Mouse (Mus musculus): ENCODE measurements around the gene H2afj.
"Not testable (repeated sequence)": the region's sequence is repeated elsewhere in the genome, so short reads cannot be mapped to it uniquely, and the experiment has no call there.

H2afj gene

GRCm38 (mm10) chr6:136808014-136808417, at the start of gene H2afj:
Gene H2afj, plus strand, starts transcription at chr6:136808244.
- DNase-seq (ENCODE audit: low read depth): peak; percentile 98

- DNase-seq (ENCODE audit: low read depth): no peak
These were observed 44.1 kb upstream of the H2afj start for GRCm38 (mm10) chr6:136763912-136764311.

- no peak for DNase-seq (ENCODE audit: low read depth)
These were observed 38.9 kb upstream of the H2afj start for GRCm38 (mm10) chr6:136769143-136769542.

- DNase-seq (ENCODE audit: low read depth): no peak
These were observed 38.2 kb upstream of the H2afj start for GRCm38 (mm10) chr6:136769859-136770258.

GRCm38 (mm10) chr6:136776392-136776791, 31.7 kb upstream of the H2afj start:
- DNase-seq (ENCODE audit: low read depth): no peak

- no peak for DNase-seq (ENCODE audit: low read depth)
These were observed 26.6 kb upstream of the H2afj start, which contains the start of gene Gucy2c for GRCm38 (mm10) chr6:136781377-136781986. Gene Gucy2c, minus strand, starts transcription at chr6:136781765.

GRCm38 (mm10) chr6:136782146-136782545, 25.9 kb upstream of the H2afj start:
- DNase-seq (ENCODE audit: low read depth): no peak

GRCm38 (mm10) chr6:136782761-136783160, 25.3 kb upstream of the H2afj start:
- DNase-seq (ENCODE audit: low read depth): no peak

- no peak for DNase-seq (ENCODE audit: low read depth)
These were observed 18.6 kb upstream of the H2afj start for GRCm38 (mm10) chr6:136789391-136789971.

- DNase-seq (ENCODE audit: low read depth): no peak
These were observed 14.9 kb upstream of the H2afj start for GRCm38 (mm10) chr6:136792884-136793758.

- no peak for DNase-seq (ENCODE audit: low read depth)
These were observed 14.1 kb upstream of the H2afj start for GRCm38 (mm10) chr6:136793831-136794525.

GRCm38 (mm10) chr6:136795110-136795509, 12.9 kb upstream of the H2afj start:
- DNase-seq (ENCODE audit: low read depth): no peak

- no peak for DNase-seq (ENCODE audit: low read depth)
These were observed 12.2 kb upstream of the H2afj start for GRCm38 (mm10) chr6:136795850-136796249.

- not testable (repeated sequence) for DNase-seq (ENCODE audit: low read depth)
These were observed 10.0 kb upstream of the H2afj start for GRCm38 (mm10) chr6:136797874-136798693.

GRCm38 (mm10) chr6:136800710-136801109, 7.3 kb upstream of the H2afj start:
- DNase-seq (ENCODE audit: low read depth): no peak

- no peak for DNase-seq (ENCODE audit: low read depth)
These were observed 6.8 kb upstream of the H2afj start for GRCm38 (mm10) chr6:136801274-136801673.

- DNase-seq (ENCODE audit: low read depth): no peak
These were observed 4.8 kb upstream of the H2afj start for GRCm38 (mm10) chr6:136803093-136803738.

GRCm38 (mm10) chr6:136803739-136804633, 4.1 kb upstream of the H2afj start, which contains the start of gene Hist4h4:
Gene Hist4h4, minus strand, starts transcription at chr6:136804415.
- peak; percentile 96 for DNase-seq (ENCODE audit: low read depth)

- DNase-seq (ENCODE audit: low read depth): peak; percentile 77
These were observed 3.2 kb upstream of the H2afj start for GRCm38 (mm10) chr6:136804705-136805408.

Measured in induced T-regulatory cell, adult 2 months (primary cell).